Mouse (Mus musculus) midbrain, embryonic 15.5 days (tissue): Measurements from ENCODE around the gene Krt77. TPM values are rescaled to one million over a fixed set of nuclear protein-coding genes. Genes with fewer than 3 reads are reported as not detected.

Experiments
- ATAC-seq: fragments of 200-750 bp; cut with Nextera tagmentation; replicated peaks from 2 replicates; pipeline ENCODE4 v1.8.0; 2017; ENCODE audit warnings: moderate TSS enrichment
- H3K27ac ChIP-seq: fragments of 300-500 bp; sonication (generic); 2 replicates; pipeline ENCODE4 v1.5.1; 2015; ENCODE audit warnings: mild to moderate bottlenecking, inconsistent platforms
- H3K27me3 ChIP-seq: fragments of 300-500 bp; sonication (generic); replicated peaks from 2 replicates; pipeline ENCODE4 v1.6.1; 2015; ENCODE audit warnings: inconsistent platforms
- H3K36me3 ChIP-seq: fragments of 300-500 bp; sonication (generic); replicated peaks from 2 replicates; pipeline ENCODE4 v1.6.1; 2015; ENCODE audit warnings: inconsistent platforms
- H3K4me1 ChIP-seq: fragments of 300-500 bp; sonication (generic); 2 replicates; pipeline ENCODE4 v1.6.1; 2015; ENCODE audit warnings: inconsistent platforms
- H3K4me2 ChIP-seq: fragments of 300-500 bp; sonication (generic); 2 replicates; pipeline ENCODE4 v1.6.1; 2015; ENCODE audit warnings: inconsistent platforms, mild to moderate bottlenecking, moderate library complexity
- H3K4me3 ChIP-seq: fragments of 300-500 bp; sonication (generic); 2 replicates; pipeline ENCODE4 v1.5.1; 2015; ENCODE audit warnings: mild to moderate bottlenecking, inconsistent platforms
- H3K9ac ChIP-seq: fragments of 300-500 bp; sonication (generic); 2 replicates; pipeline ENCODE4 v1.6.1; 2015; ENCODE audit warnings: mild to moderate bottlenecking, inconsistent platforms
- H3K9me3 ChIP-seq: fragments of 300-500 bp; sonication (generic); 2 replicates; pipeline ENCODE4 v1.6.1; 2016; ENCODE audit warnings: inconsistent platforms
- WGBS: fragments of 180-500 bp; shearing (Covaris S2); methylation state at CpG from one replicate; pipeline ENCODE4 v1.1.7; 2015; ENCODE audit warnings: mixed read lengths; 5-methylcytosine and 5-hydroxymethylcytosine counted together
- polyA plus RNA-seq: library from polyadenylated mRNA; unstranded; fragments of >200 nt; fragmentation: Nextera tagmentation; extraction: Ambion mirVana; gene quantifications from 2 replicates; pipeline ENCODE4 v1.2.1, GENCODE M21; 2015

Krt77 gene
- polyA plus RNA-seq, 1 experiment from 2014 or later = 0.23 TPM

- peak overlapping the region; percentile 95 for H3K4me2 ChIP-seq
- peaks cover 12% of the 10 kb centered on the region for H3K4me1 ChIP-seq
- H3K4me3 ChIP-seq = peak overlapping the region; percentile 49
- no peaks in the 10 kb centered on the region for H3K9me3 ChIP-seq
- H3K27me3 ChIP-seq = peaks cover 20% of the 10 kb centered on the region
- no peaks in the 10 kb centered on the region for H3K36me3 ChIP-seq
- under 1% methylated on average over 33 of the region's 33 CpGs for WGBS
- no peak overlapping the region for H3K27ac ChIP-seq
- ATAC-seq = peak; percentile 52
- H3K9ac ChIP-seq = peak overlapping the region; percentile 48; the same call in 1 of the 2 replicates
Observed at GRCm38 (mm10) chr15:101859735-101860170, 9.8 kb downstream of the Krt77 start.

- Histone ChIP-seq H3K27me3 (peaks cover 20% of the 10 kb centered on the region), H3K4me1 (peaks cover 12% of the 10 kb centered on the region)
- ATAC-seq = no peak; the same call in 1 of the 2 replicates
Observed at GRCm38 (mm10) chr15:101858673-101859425, 10.7 kb downstream of the Krt77 start.

GRCm38 (mm10) chr15:101856696-101857095, 12.8 kb downstream of the Krt77 start:
- H3K4me3 ChIP-seq = no peak overlapping the region

More at GRCm38 (mm10) chr15:101858673-101859425, 10.7 kb downstream of the Krt77 start:
- 7% methylated on average over 11 of the region's 11 CpGs for WGBS
- Histone ChIP-seq H3K9me3 (no peaks in the 10 kb centered on the region), H3K27ac (no peak overlapping the region), H3K4me2 (peak overlapping the region; percentile 95), H3K36me3 (no peaks in the 10 kb centered on the region), H3K9ac (no peak overlapping the region), H3K4me3 (peak overlapping the region; percentile 49)

GRCm38 (mm10) chr15:101855732-101856131, 13.8 kb downstream of the Krt77 start:
- peaks cover 12% of the 10 kb centered on the region for H3K4me1 ChIP-seq
- no peaks in the 10 kb centered on the region for H3K36me3 ChIP-seq
- H3K4me3 ChIP-seq = no peak overlapping the region
- no peaks in the 10 kb centered on the region for H3K9me3 ChIP-seq
- H3K27ac ChIP-seq = no peak overlapping the region
- no peak for ATAC-seq
- 74% methylated on average over 3 of the region's 3 CpGs for WGBS
- H3K4me2 ChIP-seq = no peak overlapping the region
- no peak overlapping the region for H3K9ac ChIP-seq
- peaks cover 19% of the 10 kb centered on the region for H3K27me3 ChIP-seq

More at GRCm38 (mm10) chr15:101856696-101857095, 12.8 kb downstream of the Krt77 start:
- Histone ChIP-seq H3K4me1 (peaks cover 12% of the 10 kb centered on the region), H3K27ac (no peak overlapping the region), H3K27me3 (peaks cover 20% of the 10 kb centered on the region), H3K36me3 (no peaks in the 10 kb centered on the region), H3K9ac (no peak overlapping the region), H3K9me3 (no peaks in the 10 kb centered on the region), H3K4me2 (no peak overlapping the region)
- WGBS = 57% methylated on average over 5 of the region's 5 CpGs
- ATAC-seq = no peak

- Histone ChIP-seq H3K4me1 (peaks cover 7% of the 10 kb centered on the region), H3K4me2 (no peak overlapping the region), H3K4me3 (no peak overlapping the region), H3K9me3 (no peaks in the 10 kb centered on the region), H3K27me3 (peaks cover 13% of the 10 kb centered on the region), H3K36me3 (no peaks in the 10 kb centered on the region), H3K27ac (no peak overlapping the region), H3K9ac (no peak overlapping the region)
- 12% methylated on average over 5 of the region's 5 CpGs for WGBS
- ATAC-seq = no peak
Observed at GRCm38 (mm10) chr15:101854294-101854693, 15.2 kb downstream of the Krt77 start.

GRCm38 (mm10) chr15:101852571-101852970, 16.9 kb downstream of the Krt77 start:
- H3K9ac ChIP-seq = no peak overlapping the region
- 28% methylated on average over 5 of the region's 5 CpGs for WGBS

GRCm38 (mm10) chr15:101850694-101851093, 18.8 kb downstream of the Krt77 start, which contains the start of gene Krt1:
Gene Krt1, minus strand, starts transcription at chr15:101850794.
- ATAC-seq = no peak
- H3K4me2 ChIP-seq = no peak within 1 kb of the TSS
- H3K4me1 ChIP-seq = peaks cover 8% of the 10 kb centered on the region
- no peak within 1 kb of the TSS for H3K27ac ChIP-seq
- H3K27me3 ChIP-seq = no peaks in the 10 kb centered on the region
- no peaks in the 10 kb centered on the region for H3K9me3 ChIP-seq
- H3K9ac ChIP-seq = no peak within 1 kb of the TSS
- WGBS = 84% methylated on average over 6 of the region's 6 CpGs
- no peak within 1 kb of the TSS for H3K4me3 ChIP-seq
- no peaks in the 10 kb centered on the region for H3K36me3 ChIP-seq

More at GRCm38 (mm10) chr15:101852571-101852970, 16.9 kb downstream of the Krt77 start:
- H3K27me3 ChIP-seq = peaks cover 2% of the 10 kb centered on the region
- H3K4me1 ChIP-seq = no peaks in the 10 kb centered on the region
- H3K36me3 ChIP-seq = no peaks in the 10 kb centered on the region
- no peaks in the 10 kb centered on the region for H3K9me3 ChIP-seq
- no peak overlapping the region for H3K27ac ChIP-seq
- ATAC-seq = no peak
- H3K4me3 ChIP-seq = no peak overlapping the region
- no peak overlapping the region for H3K4me2 ChIP-seq

- ATAC-seq = peak; percentile 87
- peak overlapping the region; percentile 70 for H3K4me2 ChIP-seq
- H3K27me3 ChIP-seq = no peaks in the 10 kb centered on the region
- peak overlapping the region; percentile 84 for H3K9ac ChIP-seq
- WGBS = under 1% methylated on average over 32 of the region's 37 CpGs
- no peaks in the 10 kb centered on the region for H3K36me3 ChIP-seq
- no peaks in the 10 kb centered on the region for H3K9me3 ChIP-seq
- H3K4me3 ChIP-seq = peak overlapping the region; percentile 53
- H3K27ac ChIP-seq = peak overlapping the region; percentile 88
- H3K4me1 ChIP-seq = peaks cover 14% of the 10 kb centered on the region
Observed at GRCm38 (mm10) chr15:101845971-101846403, 23.5 kb downstream of the Krt77 start.

GRCm38 (mm10) chr15:101843192-101843591, 26.3 kb downstream of the Krt77 start:
- WGBS = 61% methylated on average over 9 of the region's 9 CpGs
- H3K27me3 ChIP-seq = no peaks in the 10 kb centered on the region
- H3K4me3 ChIP-seq = no peak overlapping the region
- no peaks in the 10 kb centered on the region for H3K36me3 ChIP-seq
- no peak overlapping the region for H3K4me2 ChIP-seq
- H3K9me3 ChIP-seq = no peaks in the 10 kb centered on the region
- peaks cover 14% of the 10 kb centered on the region for H3K4me1 ChIP-seq
- no peak overlapping the region for H3K27ac ChIP-seq
- no peak overlapping the region for H3K9ac ChIP-seq
- ATAC-seq = no peak

GRCm38 (mm10) chr15:101834784-101835328, 34.6 kb downstream of the Krt77 start:
- WGBS = 67% methylated on average over 5 of the region's 5 CpGs
- no peak overlapping the region for H3K27ac ChIP-seq
- no peak overlapping the region for H3K4me2 ChIP-seq
- H3K27me3 ChIP-seq = no peaks in the 10 kb centered on the region
- no peaks in the 10 kb centered on the region for H3K4me1 ChIP-seq
- no peaks in the 10 kb centered on the region for H3K36me3 ChIP-seq
- H3K4me3 ChIP-seq = no peak overlapping the region
- no peak for ATAC-seq
- no peaks in the 10 kb centered on the region for H3K9me3 ChIP-seq
- no peak overlapping the region for H3K9ac ChIP-seq

GRCm38 (mm10) chr15:101833131-101833530, 36.4 kb downstream of the Krt77 start:
- H3K27ac ChIP-seq = no peak overlapping the region
- no peaks in the 10 kb centered on the region for H3K9me3 ChIP-seq
- WGBS = 62% methylated on average over 6 of the region's 6 CpGs
- ATAC-seq = no peak
- no peak overlapping the region for H3K4me2 ChIP-seq
- H3K4me3 ChIP-seq = no peak overlapping the region
- H3K27me3 ChIP-seq = no peaks in the 10 kb centered on the region
- H3K36me3 ChIP-seq = no peaks in the 10 kb centered on the region
- H3K9ac ChIP-seq = no peak overlapping the region
- no peaks in the 10 kb centered on the region for H3K4me1 ChIP-seq

GRCm38 (mm10) chr15:101829441-101829840, 40.1 kb downstream of the Krt77 start:
- H3K4me1 ChIP-seq = no peaks in the 10 kb centered on the region
- no peak overlapping the region for H3K9ac ChIP-seq
- no peak overlapping the region for H3K27ac ChIP-seq
- H3K36me3 ChIP-seq = no peaks in the 10 kb centered on the region
- 72% methylated on average over 5 of the region's 5 CpGs for whole genome bisulfite sequencing
- H3K4me2 ChIP-seq = no peak overlapping the region
- H3K4me3 ChIP-seq = no peak overlapping the region
- no peaks in the 10 kb centered on the region for H3K27me3 ChIP-seq
- no peak for ATAC-seq
- no peaks in the 10 kb centered on the region for H3K9me3 ChIP-seq
